8 mouse cellular contexts compared by ENCODE assay signal in the genomic region with DNA sequence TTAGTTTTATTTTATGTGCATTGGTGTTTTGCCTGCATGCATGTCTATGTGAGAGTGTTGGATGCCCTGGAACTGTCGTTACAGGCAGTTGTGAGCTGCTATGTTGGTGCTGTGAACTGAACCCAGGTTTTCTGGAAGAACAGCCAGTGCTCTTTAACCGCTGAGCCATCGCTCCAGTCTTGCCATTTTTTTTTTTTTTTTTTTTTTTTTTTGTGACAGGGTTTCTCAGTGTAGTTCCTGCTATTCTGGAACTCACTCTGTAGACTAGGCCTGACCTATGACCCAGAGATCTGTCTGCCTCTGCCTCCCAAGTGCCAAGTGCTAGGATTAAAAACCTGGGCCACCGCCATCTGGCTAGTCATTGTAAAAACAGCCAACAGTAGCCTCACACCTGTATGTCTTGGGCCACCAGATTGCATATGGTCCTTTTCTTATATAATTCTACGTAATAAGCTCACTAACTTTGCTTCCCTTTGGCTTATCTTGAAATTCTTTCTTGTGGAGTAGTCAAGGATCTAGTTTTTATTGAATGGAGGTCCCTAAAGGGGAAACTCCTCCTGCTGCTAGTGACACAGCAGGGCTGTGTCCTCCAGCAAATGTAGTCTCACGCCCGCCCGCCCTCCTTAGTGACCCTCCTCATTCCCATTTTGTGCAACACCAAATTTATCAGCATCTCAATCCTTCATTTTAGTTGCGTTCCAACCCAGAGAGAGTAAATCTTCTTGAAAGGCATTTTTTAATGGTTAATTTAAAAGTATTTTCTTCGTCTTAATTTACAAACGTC. TPM values are rescaled to one million over a fixed set of nuclear protein-coding genes. Genes with fewer than 3 reads are reported as not detected.
DNase-seq lines count a peak whose midpoint lies in the region; ATAC-seq and TF ChIP-seq lines count a peak whose summit lies in the region.

No protein-coding gene starts in this region.

- no peak overlapping the region for H3K9ac ChIP-seq in heart, embryonic 11.5 days (ENCODE audit: low read depth, low read length)
- H3K9ac ChIP-seq in heart, postnatal 0 days (replicated peaks; ENCODE audit: low read depth, low read length), result 0 out of 2 replicates have a peak overlapping the region, but pooled peaks have one; percentile 36
- H3K9ac ChIP-seq in liver, postnatal 0 days (replicated peaks), result no peak overlapping the region

- WGBS in heart, embryonic 11.5 days (ENCODE audit: insufficient replicate concordance), result 64% methylated on average over 11 of the region's 11 CpGs
- 63% methylated on average over 11 of the region's 11 CpGs for WGBS in heart, postnatal 0 days
- WGBS in liver, postnatal 0 days (ENCODE audit: insufficient replicate concordance), result 58% methylated on average over 11 of the region's 11 CpGs

- no peaks in the 10 kb centered on the region for H3K27me3 ChIP-seq in heart, embryonic 11.5 days (ENCODE audit: control insufficient read depth, insufficient read depth, low read length)
- no peaks in the 10 kb centered on the region for H3K27me3 ChIP-seq in heart, postnatal 0 days (ENCODE audit: control insufficient read depth, insufficient read depth, low read length)
- no peaks in the 10 kb centered on the region for H3K27me3 ChIP-seq in liver, postnatal 0 days (ENCODE audit: insufficient read depth, low read length)

- H3K4me2 ChIP-seq in heart, embryonic 11.5 days, result peak overlapping the region; percentile 49
- peak overlapping the region; percentile 36 for H3K4me2 ChIP-seq in heart, postnatal 0 days (ENCODE audit: low read depth, low read length)
- H3K4me2 ChIP-seq in liver, postnatal 0 days (ENCODE audit: low read depth, low read length), result peak overlapping the region; percentile 72

- ATAC-seq in heart, embryonic 11.5 days (replicated peaks; ENCODE audit: insufficient number of reproducible peaks, low FRiP score, low TSS enrichment), result no peak
- no peak for ATAC-seq in heart, postnatal 0 days (ENCODE audit: insufficient read depth, low read depth)
- ATAC-seq in liver, postnatal 0 days, result no peak

- 0 out of 2 replicates have a peak, but pooled peaks cover 2% of the 10 kb centered on the region for H3K9me3 ChIP-seq in heart, embryonic 11.5 days (replicated peaks; ENCODE audit: control insufficient read depth, low read length)
- no peaks in the 10 kb centered on the region for H3K9me3 ChIP-seq in heart, postnatal 0 days (replicated peaks; ENCODE audit: control insufficient read depth, low read length)
- no peaks in the 10 kb centered on the region for H3K9me3 ChIP-seq in liver, postnatal 0 days (ENCODE audit: low read length)

- H3K36me3 ChIP-seq in heart, embryonic 11.5 days (ENCODE audit: control insufficient read depth, insufficient read depth, low read length), result no peaks in the 10 kb centered on the region
- H3K36me3 ChIP-seq in heart, postnatal 0 days (replicated peaks; ENCODE audit: control insufficient read depth, insufficient read depth, low read length), result no peaks in the 10 kb centered on the region
- no peaks in the 10 kb centered on the region for H3K36me3 ChIP-seq in liver, postnatal 0 days (replicated peaks; ENCODE audit: insufficient read depth, low read length)

- TF ChIP-seq EP300 in heart, postnatal 0 days (IDR thresholded peaks at IDR 0.05; ENCODE audit: low read depth), result no peak
- TF ChIP-seq EP300 in liver, postnatal 0 days (IDR thresholded peaks at IDR 0.05; ENCODE audit: low read depth), result no peak

- peak overlapping the region; percentile 83 for H3K27ac ChIP-seq in heart, embryonic 11.5 days (ENCODE audit: low read depth, low read length)
- peak overlapping the region; percentile 81 for H3K27ac ChIP-seq in heart, postnatal 0 days (ENCODE audit: low read depth)
- peak overlapping the region; percentile 69 for H3K27ac ChIP-seq in liver, postnatal 0 days (ENCODE audit: low read depth)

- H3K4me3 ChIP-seq in heart, embryonic 11.5 days (ENCODE audit: low read depth, low read length), result no peak overlapping the region; the same call in 1 of the 2 replicates
- H3K4me3 ChIP-seq in heart, postnatal 0 days (ENCODE audit: low read depth, low read length), result peak overlapping the region; percentile 29
- peak overlapping the region; percentile 42; the same call in 1 of the 2 replicates for H3K4me3 ChIP-seq in liver, postnatal 0 days (ENCODE audit: low read depth, low read length)

- no peak for DNase-seq in heart, adult 8-10 months (ENCODE audit: low spot score)
- DNase-seq in R1 (ENCODE audit: low read depth, low spot score), result peak; percentile 55
- no peak for DNase-seq in heart, postnatal 0 days (ENCODE audit: low spot score)
- no peak for DNase-seq in liver, postnatal 0 days
- no peak for DNase-seq in urinary bladder, postnatal 25 days (ENCODE audit: low spot score)
- DNase-seq in right cerebral cortex, postnatal 10 days (ENCODE audit: low spot score in 2 of 2), result no peak
- DNase-seq in urinary bladder, postnatal 36 days (ENCODE audit: low spot score in 2 of 2), result no peak

- peaks cover 7% of the 10 kb centered on the region for H3K4me1 ChIP-seq in heart, embryonic 11.5 days (ENCODE audit: control insufficient read depth, insufficient read depth, low read length)
- H3K4me1 ChIP-seq in heart, postnatal 0 days (ENCODE audit: control insufficient read depth, insufficient read depth), result peaks cover 6% of the 10 kb centered on the region; the same call in 1 of the 2 replicates
- H3K4me1 ChIP-seq in liver, postnatal 0 days (ENCODE audit: insufficient read depth), result peaks cover 13% of the 10 kb centered on the region

- no peak for TF ChIP-seq CTCF in heart, postnatal 0 days (IDR thresholded peaks at IDR 0.05; ENCODE audit: low read depth)
- TF ChIP-seq CTCF in liver, postnatal 0 days (IDR thresholded peaks at IDR 0.05; ENCODE audit: low read depth), result no peak

RNA-seq across cellular contexts. Expression of a gene that starts 12.2 kb away (rescaled TPM):
- 25.3 and 26.9 TPM in 2 replicates for polyA plus RNA-seq in heart, embryonic 11.5 days (2014; fragmentation: Nextera tagmentation; extraction: Ambion mirVana)
- total RNA-seq in heart, adult 8-10 months (2022), result 10 to 100 TPM; 22.9 to 28.1 (median 24.4) TPM
- 26.1 and 26.6 TPM in 2 replicates for total RNA-seq in heart, postnatal 0 days (2014; rRNA removed; ENCODE audit: low replicate concordance)
- polyA plus RNA-seq in heart, postnatal 0 days (2015; fragmentation: Nextera tagmentation; extraction: Ambion mirVana), result 7.8 and 8.3 TPM in 2 replicates
- 4.0 and 4.6 TPM in 2 replicates for polyA plus RNA-seq in liver, postnatal 0 days (2015; fragmentation: Nextera tagmentation; extraction: Ambion mirVana)

RNA-seq across cellular contexts. Expression of a gene that starts 20.1 kb away (rescaled TPM):
- polyA plus RNA-seq in heart, embryonic 11.5 days (2014; fragmentation: Nextera tagmentation; extraction: Ambion mirVana), result 5.3 and 8.1 TPM in 2 replicates
- 10 to 100 TPM; 15.1 to 17.3 (median 16.7) TPM for total RNA-seq in heart, adult 8-10 months (2022)
- 26.4 and 30.9 TPM in 2 replicates for total RNA-seq in heart, postnatal 0 days (2014; rRNA removed; ENCODE audit: low replicate concordance)
- 10.2 and 11.2 TPM in 2 replicates for polyA plus RNA-seq in heart, postnatal 0 days (2015; fragmentation: Nextera tagmentation; extraction: Ambion mirVana)
- polyA plus RNA-seq in liver, postnatal 0 days (2015; fragmentation: Nextera tagmentation; extraction: Ambion mirVana), result 5.9 and 6.2 TPM in 2 replicates

RNA-seq across cellular contexts. Expression of a gene that starts 30.3 kb away (rescaled TPM):
- polyA plus RNA-seq in heart, embryonic 11.5 days (2014; fragmentation: Nextera tagmentation; extraction: Ambion mirVana), result 148 and 151 TPM in 2 replicates
- 10 to 100 TPM; 27.6 to 30.5 (median 28.8) TPM for total RNA-seq in heart, adult 8-10 months (2022)
- total RNA-seq in heart, postnatal 0 days (2014; rRNA removed; ENCODE audit: low replicate concordance), result 46.8 and 53.5 TPM in 2 replicates
- 60.2 and 60.8 TPM in 2 replicates for polyA plus RNA-seq in heart, postnatal 0 days (2015; fragmentation: Nextera tagmentation; extraction: Ambion mirVana)
- 23.1 and 27.6 TPM in 2 replicates for polyA plus RNA-seq in liver, postnatal 0 days (2015; fragmentation: Nextera tagmentation; extraction: Ambion mirVana)

RNA-seq across cellular contexts. Expression of a gene that starts 45.2 kb away (rescaled TPM):
- 76.0 TPM in 2 replicates for polyA plus RNA-seq in heart, embryonic 11.5 days (2014; fragmentation: Nextera tagmentation; extraction: Ambion mirVana)
- total RNA-seq in heart, adult 8-10 months (2022), result 10 to 100 TPM; 69.7 to 77.6 (median 75.4) TPM
- total RNA-seq in heart, postnatal 0 days (2014; rRNA removed; ENCODE audit: low replicate concordance), result 44.3 and 59.2 TPM in 2 replicates
- 85.5 and 90.5 TPM in 2 replicates for polyA plus RNA-seq in heart, postnatal 0 days (2015; fragmentation: Nextera tagmentation; extraction: Ambion mirVana)
- polyA plus RNA-seq in liver, postnatal 0 days (2015; fragmentation: Nextera tagmentation; extraction: Ambion mirVana), result 23.6 and 24.2 TPM in 2 replicates

RNA-seq across cellular contexts. Expression of a gene that starts 55.9 kb away (rescaled TPM):
- 5.7 and 6.2 TPM in 2 replicates for polyA plus RNA-seq in heart, embryonic 11.5 days (2014; fragmentation: Nextera tagmentation; extraction: Ambion mirVana)
- total RNA-seq in heart, adult 8-10 months (2022), result under 1 TPM; 0.57 to 0.76 (median 0.67) TPM
- total RNA-seq in heart, postnatal 0 days (2014; rRNA removed; ENCODE audit: low replicate concordance), result 3.3 and 6.2 TPM in 2 replicates
- 2.3 and 2.4 TPM in 2 replicates for polyA plus RNA-seq in heart, postnatal 0 days (2015; fragmentation: Nextera tagmentation; extraction: Ambion mirVana)
- polyA plus RNA-seq in liver, postnatal 0 days (2015; fragmentation: Nextera tagmentation; extraction: Ambion mirVana), result 0.58 and 0.69 TPM in 2 replicates
